Mouse (Mus musculus): ENCODE results near the gene Plcg2.

Gene Plcg2

DNA sequence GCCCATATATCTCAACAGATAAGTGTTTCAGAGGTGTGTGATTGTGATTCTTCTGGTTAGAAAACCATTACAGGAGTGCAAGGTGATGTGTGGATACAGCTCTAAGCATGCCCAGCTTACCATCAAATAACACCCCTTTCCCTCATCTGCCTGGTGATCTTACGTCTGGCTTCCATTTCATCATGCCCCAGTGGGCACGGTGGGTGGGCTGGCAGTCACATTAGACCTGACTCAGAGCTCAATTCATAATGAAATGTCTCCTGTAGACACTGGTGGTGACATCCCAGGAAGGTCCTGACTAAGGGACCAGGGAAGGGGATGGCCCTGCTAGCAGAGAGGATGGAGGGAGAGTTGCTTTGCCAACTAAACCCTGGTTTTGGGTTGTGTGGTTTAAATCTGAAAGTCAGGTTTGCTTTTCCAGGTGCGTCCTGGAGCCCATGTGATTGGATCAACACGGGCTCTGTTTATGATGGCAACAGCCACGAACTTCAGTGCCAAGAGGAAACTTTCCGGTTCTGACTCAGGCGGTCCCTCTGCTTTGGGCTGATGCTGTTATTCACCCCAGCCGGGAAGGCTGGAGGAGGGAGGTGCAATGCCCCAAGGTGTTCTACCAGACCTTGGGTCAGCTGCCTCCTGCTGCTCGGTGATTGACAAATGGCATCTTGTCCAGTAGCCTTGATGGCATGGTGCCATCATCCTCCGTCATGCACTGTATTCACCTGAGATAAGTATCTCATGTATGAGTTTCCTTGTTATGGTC is 9.7 kb upstream of the Plcg2 start:
- DNase-seq, result no peak

DNA sequence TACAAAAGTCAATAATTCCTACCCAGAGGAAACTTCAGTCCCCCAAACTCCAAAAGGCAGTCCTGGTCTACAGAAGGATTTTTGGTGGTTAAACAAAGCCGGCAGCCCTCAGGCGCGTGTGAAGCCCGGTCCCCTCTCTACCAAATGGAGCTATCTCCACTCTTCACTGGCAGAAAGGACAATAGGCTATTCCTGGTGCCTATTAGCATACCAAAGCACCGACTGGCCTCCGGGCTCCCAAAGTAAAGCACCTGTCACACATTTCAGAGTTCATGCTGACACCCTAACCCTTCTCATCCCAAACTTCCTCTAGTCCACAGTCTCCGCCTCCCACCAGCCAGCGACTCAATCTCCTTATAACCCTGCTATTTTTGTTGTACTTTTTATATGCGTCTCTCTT is 4.5 kb upstream of the Plcg2 start:
- no peak for DNase-seq

DNA sequence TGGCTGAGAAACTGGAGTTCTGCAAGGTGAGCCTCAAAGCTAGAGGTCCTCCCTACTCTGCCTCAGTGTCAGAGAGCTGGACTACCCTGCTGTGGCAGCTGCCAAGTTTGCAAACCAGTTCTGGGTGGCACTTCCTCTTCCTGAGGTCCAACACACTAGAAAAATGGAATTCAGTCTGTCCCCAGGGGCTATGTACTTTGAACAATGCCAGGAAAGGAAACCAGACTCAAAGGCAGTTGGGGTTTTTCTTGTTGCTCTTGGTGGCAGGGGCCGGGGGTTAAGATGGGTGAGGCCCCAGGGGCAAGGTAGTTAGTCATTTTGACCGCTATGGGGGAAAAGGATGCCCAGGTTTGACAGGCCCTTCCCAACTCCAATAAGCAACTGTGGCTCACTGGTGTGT is 3.2 kb upstream of the Plcg2 start:
- no peak for DNase-seq

DNA sequence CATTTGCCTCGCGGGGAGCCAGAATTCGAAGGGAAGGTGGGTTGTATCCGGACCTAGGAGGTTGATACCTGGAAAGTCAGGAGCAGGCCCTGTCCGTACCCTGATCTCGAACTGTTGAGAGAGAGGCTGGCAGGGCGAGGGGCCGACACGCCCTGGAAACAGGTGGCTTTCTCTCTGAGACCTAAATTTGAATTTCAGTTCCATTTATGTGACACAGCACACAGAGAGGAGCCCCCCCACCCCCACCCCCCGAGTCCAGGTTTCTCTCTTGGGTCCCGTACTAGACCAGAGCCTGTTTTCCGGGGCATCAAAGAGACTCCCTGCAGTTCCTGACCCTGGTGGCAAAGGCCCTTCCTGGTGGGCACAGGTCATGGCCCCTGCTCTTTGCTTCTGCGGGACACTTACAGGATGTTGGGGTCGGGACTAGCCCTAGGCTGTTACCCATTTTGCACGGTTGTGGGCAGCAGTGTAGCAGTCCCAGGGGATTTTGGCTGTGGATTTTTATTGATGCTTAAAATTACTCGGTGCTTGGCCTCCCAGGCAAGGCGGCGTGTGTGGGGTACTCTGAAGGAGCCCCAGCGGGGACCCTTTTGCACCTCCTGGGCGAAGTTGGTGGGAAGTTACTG is 937 bp downstream of the Plcg2 start:
- no peak for DNase-seq

DNA sequence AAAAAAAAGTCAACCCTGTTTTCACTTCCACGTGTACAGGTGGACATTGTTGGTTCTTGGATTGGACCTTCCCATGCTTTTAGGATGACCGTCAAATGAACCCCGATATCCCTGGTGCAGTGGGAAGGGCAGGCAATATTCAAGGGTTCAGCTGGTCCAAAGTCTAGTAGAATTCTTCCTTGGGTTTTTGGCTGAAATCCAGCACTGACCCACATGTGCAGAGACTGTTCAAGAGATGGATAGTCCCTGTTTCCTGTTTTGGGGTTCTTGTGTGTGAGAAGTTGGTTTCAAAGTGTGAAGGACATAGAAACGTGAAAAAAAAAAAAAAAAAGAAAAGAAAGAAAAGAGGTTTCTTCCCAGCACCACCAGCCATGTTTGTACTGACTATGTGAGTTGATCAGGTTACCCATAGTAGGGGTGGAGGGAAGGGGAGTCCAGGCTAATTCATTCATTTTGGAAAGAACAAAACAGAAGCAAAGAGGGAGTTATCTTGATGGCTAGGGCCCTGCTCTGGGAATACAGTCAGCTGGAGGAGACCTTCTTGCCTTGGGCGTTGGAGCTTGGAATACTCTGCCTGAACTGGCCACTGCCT is 2.2 kb downstream of the Plcg2 start:
- no peak for DNase-seq

DNA sequence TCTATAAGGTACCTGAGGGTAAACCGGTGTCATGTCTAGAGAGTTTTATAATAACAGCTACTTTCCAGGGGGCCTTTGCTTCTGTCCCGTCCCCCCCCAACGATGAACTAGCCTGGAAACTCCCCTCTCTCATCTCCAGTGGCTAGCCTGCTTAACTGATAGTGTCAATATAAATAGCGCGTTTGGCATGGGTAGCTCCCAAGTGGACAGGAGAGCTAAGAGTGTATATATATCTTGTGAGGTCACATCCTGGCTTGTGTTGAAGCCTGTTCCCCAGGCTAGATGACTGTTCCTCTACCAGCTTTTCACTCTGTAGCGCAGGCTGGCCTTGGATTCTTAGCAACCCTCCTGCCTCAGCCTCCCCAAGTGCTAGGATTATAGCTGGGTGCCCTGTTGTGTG is 3.2 kb downstream of the Plcg2 start:
- no peak for DNase-seq

DNA sequence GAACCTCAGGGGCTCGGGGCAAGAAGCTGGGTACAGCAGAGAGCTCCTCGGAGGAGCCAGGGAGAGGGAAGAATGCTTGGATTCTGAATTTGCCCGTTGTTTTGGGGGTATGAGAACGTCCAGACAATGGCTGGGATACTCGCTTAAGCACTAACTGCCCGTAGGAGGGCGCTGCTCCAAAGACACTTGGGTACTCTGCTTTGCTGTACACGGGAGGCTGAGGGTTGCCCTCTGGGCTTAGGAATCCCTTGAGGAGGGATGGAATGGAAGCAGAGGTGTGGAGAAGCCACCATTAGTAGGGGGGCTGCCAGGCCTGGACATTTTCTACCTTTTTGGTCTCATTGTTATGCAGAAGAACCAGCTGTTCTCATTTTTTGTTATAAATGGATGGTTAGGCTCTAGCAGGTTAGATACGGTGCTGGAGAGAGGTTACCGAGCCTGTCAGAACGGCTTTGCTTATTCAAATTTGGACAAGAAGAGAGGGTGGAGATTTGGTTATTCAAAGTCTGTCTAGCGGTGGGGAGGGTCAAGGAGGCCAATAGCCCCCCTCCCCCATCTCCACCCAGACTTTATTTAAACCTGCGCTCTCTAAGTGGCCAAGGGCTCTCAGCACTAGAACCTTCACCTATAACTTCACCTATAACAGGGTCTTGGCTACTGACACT is 5.4 kb downstream of the Plcg2 start:
- DNase-seq, result no peak

DNA sequence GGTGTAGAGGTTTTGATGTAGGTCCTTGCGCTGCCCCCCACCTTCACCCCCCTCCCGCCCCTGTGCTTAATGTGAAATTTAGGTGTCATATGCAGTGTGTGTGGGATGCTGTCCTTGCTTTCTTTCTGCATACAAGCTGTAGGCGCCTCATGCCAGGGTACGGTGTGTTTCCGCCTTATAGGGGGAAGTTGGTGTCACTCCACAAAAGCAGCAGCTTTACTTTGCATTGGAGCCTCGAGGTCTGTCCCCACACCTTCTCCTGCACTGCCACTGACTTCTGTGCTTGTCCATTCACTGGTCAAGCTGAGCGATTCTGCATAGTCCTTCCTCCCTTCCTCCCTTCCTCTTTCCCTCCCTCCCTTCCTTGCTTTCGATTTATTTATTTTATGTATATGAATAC is 9.6 kb downstream of the Plcg2 start:
- no peak for DNase-seq

DNA sequence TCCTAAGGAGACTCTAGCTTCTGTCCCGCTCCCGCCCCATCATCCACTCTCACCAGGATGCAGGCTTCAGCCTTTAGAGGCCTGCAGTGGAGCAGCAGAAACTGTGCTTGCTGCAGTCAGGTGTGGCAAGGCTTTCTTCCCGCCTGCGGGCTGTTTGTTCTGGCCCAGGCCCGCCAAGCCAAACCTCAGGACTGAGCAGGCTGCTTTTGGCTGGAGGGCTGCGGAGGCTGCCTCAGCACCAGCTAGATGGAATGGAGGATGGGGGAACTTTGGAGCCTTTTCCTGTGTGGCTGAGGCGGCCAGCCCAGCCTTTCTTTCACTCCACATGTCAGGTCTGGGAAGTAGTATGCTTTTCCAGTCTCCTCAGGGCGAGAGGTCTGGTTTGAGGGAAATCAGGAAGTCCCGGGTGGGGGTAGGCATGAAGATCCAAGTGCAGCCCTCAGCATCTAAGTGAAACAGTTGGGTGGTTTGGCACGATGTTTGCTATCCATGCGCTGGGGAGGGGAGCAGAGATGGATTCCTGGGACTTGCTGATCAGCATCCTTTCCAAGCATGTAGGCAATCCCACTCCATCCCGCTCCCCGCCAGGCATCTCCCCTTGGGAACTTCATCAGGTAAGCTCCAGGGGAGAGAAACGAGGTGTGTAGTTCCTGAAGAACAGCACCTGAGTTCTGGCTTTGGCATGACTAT is 18.9 kb downstream of the Plcg2 start:
- DNase-seq, result no peak

DNA sequence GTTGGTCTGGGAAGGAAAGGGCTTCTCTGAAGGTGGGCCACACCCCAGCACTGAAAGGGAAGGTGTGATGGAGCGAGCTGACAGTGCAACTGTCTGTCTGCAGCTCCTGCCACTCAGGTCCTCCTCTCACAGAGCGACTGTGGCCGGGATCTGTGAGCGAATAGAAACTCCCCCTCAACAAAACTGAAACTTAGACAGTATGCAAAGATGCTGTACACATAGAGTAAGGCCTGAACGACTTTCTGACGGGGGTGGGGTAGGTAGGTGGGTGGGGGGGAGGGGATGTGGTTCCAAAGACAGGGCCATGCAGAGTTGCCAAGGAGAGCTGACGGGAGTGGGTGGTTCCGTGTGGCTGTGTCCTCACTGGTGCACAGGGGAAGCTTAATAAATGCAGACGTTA is 19.8 kb downstream of the Plcg2 start:
- DNase-seq, result no peak

DNA sequence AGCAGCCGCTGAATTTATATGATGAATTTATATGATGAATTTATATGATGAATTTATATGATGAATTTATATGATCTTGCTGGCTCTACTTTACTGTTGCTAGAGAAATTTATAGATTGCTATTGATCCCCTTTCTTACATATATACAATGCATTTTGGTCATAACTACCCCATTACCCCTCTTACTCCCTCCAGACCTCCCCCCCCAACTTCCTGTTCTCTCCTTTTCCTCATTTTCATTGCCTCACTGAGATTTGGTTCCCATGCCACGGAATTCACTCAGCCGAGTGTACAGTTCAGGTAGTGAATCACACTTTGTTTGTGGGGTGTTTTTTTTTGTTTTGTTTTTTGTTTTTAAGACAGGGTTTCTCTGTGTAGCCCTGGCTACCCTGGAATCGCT is 20.8 kb downstream of the Plcg2 start:
- DNase-seq, result no peak

DNA sequence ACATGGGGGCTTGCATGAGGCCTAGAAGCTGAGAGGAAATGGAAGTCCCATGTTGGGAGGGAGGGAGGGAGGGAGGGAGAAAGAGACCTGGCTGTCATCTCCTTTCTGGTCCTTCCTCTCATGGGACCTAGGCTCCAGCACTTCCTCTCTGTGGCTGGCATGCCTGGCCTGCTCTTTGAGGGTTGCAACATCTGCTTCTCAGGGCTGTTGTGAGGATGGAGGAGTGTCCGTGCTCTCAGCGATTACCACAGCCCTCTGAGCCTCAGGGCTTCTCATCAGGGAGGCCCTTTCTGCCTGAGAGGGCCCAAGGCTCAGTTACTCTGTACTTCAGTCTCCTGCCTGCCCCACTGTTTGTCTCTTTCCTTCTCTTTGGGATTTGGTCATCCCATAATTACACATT is 28.1 kb downstream of the Plcg2 start:
- no peak for DNase-seq

DNA sequence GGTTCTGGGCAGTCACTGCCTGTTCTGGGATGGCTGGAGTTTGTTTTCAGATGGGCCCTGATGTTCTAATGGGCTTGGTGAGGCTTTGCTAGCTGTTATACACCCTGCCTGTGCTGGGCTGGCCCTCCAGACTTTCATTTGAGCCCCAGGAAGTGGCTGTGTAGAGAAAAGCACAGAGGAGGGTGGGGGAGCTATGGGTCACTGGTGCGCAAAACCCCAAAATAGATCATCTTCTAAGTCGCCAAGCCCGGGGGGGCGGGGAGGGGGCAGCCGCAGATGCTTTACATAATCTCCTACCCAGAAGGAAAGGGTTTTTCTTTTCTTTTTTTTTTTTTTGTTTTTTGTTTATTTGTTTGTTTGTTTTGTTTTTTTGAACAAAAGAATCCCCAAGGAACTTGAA is 29.9 kb downstream of the Plcg2 start:
- DNase-seq, result no peak

DNA sequence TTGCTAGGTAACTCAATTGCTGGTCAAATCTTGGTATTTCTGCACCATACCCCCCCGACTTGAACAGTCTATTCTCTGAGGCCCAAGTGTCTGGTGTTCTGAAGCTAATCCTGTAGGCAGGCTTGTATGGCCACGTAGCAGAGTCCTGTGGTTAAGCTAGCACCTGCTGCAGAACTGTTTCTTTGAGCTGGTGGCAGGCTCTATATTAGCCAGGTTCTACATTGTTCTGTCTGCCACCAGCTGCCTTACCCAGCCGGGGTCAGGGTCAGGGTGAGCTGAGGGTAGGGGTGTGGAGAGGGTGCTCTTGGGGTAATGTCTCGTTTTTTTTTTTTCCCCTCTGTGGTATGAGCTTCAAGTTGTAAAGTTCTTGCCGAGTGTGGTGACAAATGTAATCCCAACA is 31.1 kb downstream of the Plcg2 start:
- DNase-seq, result no peak

DNA sequence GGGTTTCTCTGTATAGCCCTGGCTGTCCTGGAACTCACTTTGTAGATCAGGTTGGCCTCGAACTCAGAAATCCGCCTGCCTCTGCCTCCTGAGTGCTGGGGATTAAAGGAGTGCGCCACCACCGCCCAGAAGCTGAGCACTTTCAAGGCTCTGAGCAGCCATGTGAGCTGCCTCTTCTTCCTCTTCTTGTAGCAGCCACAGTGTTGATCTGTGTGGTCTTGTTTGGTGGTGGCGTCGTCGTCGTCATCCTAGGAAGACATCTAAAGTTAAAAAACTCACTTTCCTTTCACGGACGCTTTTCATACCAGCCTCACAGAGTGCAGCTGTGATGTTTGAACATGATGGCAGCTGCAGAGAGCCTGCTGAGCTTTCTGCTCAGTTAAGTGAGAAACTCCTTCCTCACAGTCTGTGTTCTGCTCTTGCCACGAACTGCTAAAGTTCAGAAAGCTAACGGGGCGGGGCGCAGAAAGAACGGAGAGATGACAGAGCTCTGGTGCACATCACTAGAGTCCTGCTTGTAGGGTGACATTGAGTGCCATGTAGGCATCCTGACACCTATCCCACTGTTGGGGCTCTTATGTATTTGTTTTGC is 34.4 kb downstream of the Plcg2 start:
- no peak for DNase-seq

DNA sequence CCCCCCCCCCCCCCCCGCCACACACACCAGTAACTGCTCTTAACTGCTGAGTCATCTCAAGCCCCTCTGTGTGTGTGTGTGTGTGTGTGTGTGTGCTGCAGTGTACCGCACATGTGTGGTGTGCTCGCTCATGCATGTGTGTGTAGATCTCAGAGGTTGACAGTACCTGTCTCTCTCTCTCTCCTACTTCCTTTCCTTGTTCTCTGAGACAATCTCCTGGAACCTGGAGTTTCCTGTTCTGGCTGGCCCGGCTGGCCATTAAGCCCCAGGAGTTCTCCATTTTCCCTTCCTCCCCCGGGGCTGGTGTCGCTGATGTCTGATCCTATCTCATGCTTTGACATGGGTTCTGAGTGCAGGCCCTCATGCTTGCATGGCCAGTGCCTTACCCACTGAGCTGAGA is 38.8 kb downstream of the Plcg2 start:
- DNase-seq, result no peak

DNA sequence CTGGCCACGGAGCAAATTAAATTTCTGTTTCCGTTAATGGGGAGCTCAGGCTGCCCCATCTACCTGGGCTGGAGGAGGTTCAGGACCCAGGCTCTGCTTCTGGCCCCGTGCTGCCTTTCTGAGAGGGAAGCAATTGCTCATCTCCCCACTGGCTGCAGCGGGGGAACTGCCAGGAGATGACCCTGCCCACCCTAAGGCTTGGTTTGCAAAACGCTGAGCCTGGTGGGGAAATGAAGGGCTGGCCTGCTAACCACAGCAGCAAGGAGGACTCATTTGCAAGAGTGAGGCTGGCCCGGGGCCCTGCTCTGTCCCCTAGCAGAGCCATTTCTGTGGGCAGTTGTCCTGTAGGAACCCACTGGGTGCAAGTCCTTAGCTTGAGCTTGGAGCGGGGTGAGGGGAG is 39.7 kb downstream of the Plcg2 start:
- no peak for DNase-seq

DNA sequence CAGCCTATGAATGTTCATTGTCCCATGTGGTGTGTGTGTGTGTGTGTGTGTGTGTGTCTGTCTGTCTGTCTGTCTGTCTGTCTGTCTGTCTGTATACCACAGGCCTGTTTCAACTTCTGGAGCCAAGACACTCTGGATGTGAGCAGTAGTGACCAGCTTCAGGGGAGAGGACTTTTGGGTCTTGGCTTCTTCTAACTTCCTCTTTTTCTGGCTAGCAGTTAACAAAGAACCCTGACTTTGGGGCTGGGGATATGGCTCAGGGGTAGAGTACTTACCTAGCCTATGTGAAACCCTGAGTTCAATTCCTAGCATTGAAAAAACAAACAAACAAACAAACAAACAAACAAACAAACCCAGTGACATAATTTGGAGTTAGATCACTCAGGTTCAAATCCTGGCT is 44.9 kb downstream of the Plcg2 start:
- DNase-seq, result no peak

DNA sequence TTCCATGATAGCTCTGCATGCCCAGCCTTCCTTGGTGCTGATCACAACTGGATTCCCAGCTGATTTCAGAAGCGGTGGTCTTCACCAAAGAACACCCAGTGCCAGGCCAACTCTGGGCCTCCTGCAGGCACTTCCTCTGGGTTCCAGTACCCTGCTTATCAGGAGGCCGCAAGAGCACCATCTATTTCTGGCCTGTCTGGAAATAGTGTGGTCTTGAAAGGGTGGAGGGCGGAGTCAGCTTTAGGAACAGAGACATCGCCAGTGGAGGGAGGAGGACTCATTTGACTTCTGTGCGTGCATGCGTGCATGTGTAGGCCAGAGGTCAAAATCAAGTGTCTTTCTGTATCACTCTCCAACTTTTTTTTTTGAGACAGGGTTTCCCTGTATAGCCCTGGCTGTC is 45.7 kb downstream of the Plcg2 start:
- DNase-seq, result no peak

DNA sequence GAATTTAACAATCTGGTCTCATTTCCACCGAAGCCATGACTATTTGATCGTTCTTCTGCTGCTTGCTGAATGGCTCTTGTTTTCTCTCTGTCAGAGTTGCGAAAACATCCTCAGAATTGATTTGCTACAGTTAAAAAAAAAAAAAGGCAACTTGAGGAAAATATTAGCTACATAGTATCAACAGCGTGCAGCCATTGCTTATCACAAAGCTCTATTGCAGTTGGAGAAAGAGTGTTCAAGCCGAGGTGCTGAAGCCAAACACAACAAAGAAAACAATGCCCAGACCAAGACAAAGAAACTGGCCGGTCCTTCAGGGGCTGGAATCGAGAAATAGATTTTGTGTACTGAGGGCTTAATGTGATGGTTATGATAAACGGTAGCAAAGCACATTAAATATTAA is 47.0 kb downstream of the Plcg2 start:
- no peak for DNase-seq

DNA sequence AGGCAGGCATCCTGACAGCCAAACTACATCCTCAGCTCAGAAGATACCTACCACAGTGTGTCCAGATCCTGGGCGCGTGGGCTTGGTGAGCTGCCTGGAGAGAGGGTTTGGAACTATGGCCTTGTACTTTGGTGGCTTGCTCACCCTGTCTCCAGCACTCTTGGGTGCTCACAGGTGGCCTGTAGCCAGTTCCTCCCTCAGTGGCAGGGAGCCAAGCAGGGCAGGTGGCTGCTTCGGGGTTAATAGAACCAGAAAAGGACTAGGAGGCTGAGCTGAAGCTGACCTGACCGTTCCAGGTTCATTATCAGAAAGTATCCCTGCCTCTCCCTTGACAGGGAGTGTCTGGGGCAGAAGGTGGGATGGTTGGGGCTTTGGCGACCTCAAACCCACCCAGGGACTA is 48.3 kb downstream of the Plcg2 start:
- DNase-seq, result no peak

DNA sequence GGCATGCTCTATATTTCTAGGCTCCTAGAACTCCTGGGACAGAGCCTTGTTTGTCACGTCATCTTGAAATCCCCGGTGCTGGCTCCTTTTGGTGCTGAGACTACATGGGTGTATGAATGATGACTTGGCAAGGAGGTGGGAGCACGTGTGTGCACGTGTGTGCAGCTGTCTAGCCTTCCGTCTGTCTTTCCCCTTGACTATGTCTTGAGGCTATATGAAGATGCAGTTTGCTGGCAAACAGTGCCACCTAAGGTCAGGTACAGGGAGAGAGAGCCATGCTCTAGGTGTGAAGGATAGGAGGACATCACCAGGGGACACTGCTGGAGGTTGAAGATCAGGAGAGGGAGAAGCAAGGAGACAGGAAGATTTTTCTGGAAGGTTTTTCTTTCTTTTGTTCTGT is 49.9 kb downstream of the Plcg2 start:
- no peak for DNase-seq

DNA sequence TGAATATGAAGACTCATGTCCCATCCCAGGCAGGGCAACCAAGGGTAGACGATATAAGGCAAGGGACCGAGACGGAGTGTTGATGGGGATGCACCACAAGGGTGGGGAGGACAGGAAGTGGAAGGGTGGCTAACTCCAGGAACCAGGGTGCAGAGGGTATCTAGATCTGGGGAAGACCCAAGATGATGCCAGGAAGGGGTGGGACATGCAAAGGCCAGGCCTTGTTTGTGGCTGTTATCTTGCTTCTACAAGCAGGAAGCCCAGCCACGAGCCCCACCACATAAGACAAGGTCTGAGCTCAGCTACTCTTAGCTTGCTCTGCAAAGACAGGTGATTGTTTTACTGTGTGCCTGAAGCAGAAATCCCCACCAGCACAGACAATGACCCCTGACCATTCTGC is 50.4 kb downstream of the Plcg2 start:
- no peak for DNase-seq
